Mouse (Mus musculus): ENCODE data around the gene Kif5a.

GRCm38 (mm10) chr10:127290307-127290929 is 27.3 kb upstream of the Kif5a start:
- TF ChIP-seq MAX (IDR thresholded peaks at IDR 0.05; ENCODE audit: low read depth) = no peak
- TF ChIP-seq POLR2AphosphoS2 (IDR thresholded peaks at IDR 0.05; ENCODE audit: insufficient read length, low read depth) = peak; percentile 94
- TF ChIP-seq POLR2A (IDR thresholded peaks at IDR 0.05; ENCODE audit: insufficient read length, low read depth) = peak; percentile 97
- no peak for TF ChIP-seq TCF3 (IDR thresholded peaks at IDR 0.05; ENCODE audit: insufficient read length, low read depth)
- TF ChIP-seq CEBPB (IDR thresholded peaks at IDR 0.05; ENCODE audit: insufficient read depth, poor library complexity, severe bottlenecking) = peak; percentile 99
- TF ChIP-seq SRF (IDR thresholded peaks at IDR 0.05; ENCODE audit: control insufficient read depth, insufficient read length, low read depth) = no peak
- TF ChIP-seq USF1 (IDR thresholded peaks at IDR 0.05; ENCODE audit: low read depth) = peak; percentile 88
- TF ChIP-seq MYOG (IDR thresholded peaks at IDR 0.05; ENCODE audit: control insufficient read depth in 1 of 3, insufficient read depth in 1 of 3, insufficient read length in 2 of 3, low read depth in 2 of 3) = peak in 1 of 3 experiments; percentile 50
